Mouse (Mus musculus): Measurements from ENCODE around the gene 3100002H09Rik.

The 3100002H09Rik gene

DNA sequence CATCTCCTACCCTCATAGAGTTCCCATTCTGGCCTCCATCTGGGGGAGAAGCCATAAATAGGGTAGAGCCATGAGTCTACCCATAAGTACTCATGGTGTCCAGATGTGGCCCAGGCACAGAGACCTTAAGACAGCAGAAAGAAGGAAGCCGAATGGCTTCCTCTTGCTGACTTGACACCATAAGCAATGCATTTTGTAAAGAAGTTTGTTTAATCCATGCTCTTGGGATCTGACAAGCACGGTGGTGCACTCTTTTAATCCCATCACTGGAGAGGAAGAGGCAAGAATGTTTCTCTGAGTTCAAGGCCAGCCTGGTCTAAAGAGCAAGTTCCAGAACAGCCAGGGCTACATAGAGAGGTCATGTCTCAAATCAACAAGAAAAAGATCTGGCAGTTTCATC is at the start of gene 3100002H09Rik:
Gene 3100002H09Rik (minus strand): TSS at position 101 of the 400 bp plus-strand sequence.
- DNase-seq: no peak

DNA sequence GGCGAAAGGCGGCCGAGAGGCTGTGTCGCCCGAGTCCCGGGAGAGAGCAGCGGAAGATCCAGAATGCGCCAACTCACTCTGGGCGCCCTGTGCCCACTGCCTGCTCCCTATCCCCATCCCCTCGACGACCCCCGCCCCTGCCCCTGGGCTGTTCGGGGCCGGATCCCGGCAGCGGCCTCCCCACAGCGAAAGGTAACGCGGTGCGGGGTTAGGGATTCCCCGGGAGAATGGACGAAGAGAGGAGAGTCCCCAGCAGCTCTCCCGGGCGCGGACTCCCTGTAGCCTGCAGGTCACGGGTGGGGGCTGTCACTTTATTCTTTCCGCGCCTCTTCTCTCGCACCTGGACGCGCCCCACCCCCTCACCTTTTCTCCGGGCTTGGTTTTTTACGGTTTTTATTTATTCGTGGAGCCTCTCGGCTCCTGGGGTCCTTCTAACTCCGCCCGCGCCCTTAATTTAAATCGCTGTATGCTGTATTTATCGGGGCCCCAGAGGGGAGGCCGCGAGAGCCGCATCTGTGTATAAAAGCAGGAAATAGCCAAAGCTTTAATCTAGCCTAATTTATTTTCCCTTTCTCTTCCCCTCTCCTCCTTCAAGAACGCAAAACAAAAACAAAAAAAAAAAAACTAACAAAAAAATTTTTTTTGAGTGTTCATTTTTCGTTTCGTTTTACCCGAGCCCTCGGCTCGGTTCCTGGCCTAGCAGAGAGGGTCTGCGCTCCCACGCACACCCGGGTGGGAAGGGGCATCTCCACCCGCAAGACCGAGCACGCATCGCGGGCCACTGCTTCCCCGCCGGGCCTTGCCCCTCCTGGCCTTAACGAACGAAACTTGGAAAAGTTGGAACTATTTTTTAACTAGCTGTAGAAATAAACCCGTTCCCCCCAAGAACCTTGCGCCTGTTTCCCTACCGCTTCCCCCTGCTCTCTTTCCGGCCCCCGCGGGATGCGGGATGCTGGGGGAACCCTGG is 48.9 kb upstream of the 3100002H09Rik start:
- no peak for DNase-seq

DNA sequence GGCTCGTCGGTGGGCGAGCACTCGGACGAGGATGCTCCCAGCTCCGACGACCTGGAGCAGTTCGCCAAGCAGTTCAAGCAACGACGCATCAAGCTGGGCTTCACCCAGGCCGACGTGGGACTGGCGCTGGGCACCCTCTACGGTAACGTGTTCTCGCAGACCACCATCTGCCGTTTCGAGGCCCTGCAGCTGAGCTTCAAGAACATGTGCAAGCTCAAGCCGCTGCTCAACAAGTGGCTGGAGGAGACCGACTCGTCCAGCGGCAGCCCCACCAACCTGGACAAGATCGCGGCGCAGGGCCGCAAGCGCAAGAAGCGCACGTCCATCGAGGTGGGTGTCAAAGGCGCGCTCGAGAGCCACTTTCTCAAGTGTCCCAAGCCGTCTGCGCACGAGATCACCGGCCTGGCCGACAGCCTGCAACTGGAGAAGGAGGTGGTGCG is 47.8 kb upstream of the 3100002H09Rik start:
- no peak for DNase-seq

DNA sequence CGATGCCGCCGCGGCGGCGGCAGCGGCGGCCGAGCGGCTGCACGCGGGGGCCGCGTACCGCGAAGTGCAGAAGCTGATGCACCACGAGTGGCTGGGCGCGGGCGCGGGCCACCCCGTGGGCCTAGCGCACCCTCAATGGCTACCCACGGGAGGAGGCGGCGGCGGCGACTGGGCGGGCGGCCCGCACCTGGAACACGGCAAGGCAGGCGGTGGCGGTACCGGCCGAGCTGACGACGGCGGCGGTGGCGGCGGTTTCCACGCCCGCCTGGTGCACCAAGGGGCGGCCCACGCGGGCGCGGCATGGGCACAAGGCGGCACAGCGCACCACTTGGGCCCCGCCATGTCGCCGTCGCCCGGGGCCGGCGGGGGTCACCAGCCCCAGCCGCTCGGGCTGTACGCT is 47.2 kb upstream of the 3100002H09Rik start:
- DNase-seq: no peak

DNA sequence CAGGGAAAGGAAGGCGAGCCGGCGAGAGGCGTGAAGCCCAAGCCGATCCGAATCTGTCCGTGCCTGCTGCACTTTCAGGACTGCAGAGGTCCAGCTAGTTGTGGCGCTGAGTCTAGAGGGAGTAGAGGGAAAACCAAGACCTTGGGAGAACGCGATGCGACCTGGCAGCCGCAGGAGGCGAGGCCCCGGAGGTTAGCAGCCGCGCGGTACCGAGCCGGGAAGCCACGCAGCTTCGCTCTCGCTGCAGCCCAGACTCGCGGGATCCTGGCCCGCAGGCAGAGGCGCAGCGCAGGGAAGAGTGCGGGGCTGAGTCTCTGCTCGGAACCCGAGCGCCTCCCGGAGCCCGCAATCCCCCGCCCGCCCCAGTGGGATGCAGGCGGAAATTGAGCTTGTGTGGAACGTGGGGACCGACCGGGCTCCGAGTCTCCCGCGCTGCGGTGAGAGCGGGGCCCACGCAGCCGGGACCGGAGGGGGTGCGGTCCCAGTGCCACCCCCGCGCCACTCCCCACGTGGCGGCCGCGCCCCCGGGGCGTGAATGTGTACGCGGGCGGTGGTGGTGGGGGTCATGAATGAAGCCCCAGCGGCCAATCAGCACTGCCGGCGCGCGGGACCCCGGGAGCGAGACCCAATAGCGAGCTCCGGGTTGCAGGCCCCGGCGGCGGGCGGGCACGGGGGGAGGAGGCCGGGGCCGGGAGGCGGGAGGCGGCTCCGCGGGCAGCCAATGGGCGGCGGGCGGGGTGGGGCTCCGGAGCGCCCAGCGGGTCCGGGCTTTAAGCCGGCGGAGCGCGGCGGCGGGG is 46.4 kb upstream of the 3100002H09Rik start:
- peak; percentile 74 for DNase-seq

DNA sequence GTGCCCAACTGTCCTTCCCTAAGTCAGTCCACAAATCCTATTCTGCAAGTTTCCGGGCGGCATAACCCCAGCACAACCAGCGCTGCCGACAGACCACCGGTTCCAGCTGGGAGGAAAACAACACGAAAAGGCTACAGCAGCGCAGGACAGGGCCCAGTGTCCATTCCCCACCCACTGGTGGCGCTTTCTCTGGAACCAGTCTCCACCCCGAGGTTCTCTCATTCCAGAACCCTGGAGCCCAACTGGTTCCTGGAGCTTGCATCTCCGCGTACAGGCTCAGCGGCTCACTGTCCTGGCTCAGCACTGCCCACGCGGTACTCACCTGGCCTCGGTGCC is 45.9 kb upstream of the 3100002H09Rik start, which contains the start of gene Pou3f1:
Gene Pou3f1 (plus strand): TSS at position 290 of the 336 bp plus-strand sequence.
- DNase-seq: no peak

DNA sequence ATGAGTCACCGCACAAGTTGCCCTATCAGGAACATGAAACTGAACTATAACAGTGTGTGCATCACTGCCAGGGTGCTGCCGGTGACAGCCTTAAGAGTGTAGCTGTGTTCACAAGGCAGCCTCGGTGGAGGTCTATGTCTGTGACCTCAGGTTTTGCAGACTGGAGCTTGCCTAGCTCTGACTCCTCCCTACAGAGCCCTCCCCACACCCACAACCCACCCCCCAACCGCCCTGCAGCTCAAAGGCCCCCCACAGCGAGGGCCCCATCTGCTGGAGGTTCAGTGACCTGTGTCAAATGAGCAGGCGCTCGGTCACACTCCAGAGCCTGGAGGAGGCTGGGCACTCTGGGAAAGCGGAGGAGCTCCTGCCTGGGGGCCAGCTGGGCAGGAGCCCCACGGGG is 42.3 kb upstream of the 3100002H09Rik start:
- no peak for DNase-seq

DNA sequence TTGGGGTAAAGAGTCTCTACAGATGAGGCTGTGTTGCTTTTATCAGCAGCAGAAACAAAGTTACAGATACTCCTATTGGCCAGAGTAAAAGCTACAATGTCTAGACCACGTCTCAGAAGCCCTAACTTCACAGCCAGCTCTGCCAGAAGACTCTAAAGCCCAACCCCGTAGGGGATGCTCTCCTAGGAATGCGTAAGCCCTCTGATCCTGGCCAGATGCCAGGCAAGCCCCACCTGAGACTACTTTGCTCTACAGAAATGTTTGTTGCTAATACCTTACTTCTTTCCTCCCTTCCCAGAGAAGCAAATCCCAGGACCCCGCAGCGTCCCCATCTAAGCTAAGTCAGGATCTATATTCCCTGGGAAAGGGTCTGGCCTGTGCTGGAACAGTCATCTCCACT is 37.3 kb upstream of the 3100002H09Rik start:
- no peak for DNase-seq

DNA sequence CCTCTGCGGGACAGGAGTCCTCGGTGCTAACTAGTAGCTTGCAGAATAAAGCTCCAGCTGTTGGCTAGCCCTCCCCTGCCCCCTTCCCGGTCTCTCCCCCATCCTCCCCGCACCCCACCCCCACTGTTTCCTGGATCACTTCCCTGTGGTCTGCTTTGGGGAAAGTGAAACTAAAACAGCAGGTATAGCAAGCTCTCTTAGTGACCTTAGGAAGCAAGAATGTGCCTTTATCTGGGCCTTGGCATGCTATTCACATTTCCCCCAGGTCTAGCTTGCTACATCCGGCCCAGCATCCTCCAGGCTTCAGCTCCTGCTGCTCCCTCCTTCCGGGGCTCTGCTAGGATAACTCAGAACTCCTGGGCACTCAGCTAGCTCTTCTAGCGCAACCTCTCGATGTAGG is 36.0 kb upstream of the 3100002H09Rik start:
- DNase-seq: peak; percentile 19

DNA sequence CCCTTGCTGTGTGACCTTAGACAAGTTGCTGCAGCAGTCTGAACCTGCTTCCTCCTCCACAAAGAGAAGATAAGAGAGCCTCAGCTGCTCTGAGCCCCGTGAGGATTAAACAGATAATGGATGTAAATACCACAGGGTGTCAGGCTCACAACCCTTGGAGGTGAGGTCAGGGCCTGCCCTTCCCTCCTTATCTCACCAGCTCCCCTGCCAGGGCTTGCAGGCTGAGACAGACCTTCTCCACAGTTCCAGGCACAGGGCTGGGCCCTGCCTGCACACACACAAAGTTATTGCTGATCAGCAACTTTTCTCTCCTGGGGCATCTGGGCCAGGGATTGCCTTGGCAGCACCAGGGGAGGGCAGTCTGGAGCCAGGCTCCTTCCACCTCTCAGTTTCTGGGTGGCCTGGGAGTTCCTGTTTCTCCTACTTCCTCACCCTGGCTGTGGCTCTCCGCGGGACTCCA is 34.4 kb upstream of the 3100002H09Rik start:
- no peak for DNase-seq

DNA sequence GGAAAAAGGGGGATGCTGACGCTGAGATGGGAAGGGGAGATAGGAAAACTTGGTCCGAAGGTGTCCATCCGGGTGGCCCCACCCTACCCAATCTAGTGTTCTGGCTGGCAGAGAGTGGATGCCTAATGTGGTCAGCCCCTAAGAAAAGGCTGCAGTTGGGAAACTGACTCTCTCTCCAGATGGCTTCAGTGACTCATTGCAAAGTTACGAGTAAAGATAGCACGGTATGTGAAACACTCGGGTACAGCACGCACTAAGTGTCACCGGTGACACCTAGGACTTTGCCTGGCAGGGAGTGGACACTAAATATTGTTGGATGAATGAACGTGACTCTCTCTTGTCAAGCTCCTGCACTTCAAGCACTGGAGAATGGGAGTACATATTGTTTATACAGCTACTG is 33.3 kb upstream of the 3100002H09Rik start:
- DNase-seq: no peak

DNA sequence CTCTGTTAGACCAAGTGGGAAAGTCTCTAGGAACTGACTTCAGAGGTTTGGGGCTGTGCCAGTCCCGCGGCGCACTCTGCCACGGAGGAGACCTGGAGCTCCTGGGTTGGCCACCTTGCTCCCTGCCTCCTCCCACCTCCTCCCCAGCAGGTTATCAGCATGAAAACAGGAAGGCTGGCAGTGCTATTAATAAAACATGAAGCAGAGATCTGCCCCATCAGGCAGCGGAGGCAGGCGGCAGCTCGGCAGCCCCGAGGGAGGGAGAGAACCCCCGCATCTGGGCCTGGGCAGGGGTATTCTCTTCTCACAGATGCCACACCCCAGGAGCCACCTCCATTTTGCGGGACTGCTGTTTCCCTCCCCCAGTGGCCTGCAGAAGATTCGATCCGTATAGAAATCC is 29.1 kb upstream of the 3100002H09Rik start:
- DNase-seq: no peak

DNA sequence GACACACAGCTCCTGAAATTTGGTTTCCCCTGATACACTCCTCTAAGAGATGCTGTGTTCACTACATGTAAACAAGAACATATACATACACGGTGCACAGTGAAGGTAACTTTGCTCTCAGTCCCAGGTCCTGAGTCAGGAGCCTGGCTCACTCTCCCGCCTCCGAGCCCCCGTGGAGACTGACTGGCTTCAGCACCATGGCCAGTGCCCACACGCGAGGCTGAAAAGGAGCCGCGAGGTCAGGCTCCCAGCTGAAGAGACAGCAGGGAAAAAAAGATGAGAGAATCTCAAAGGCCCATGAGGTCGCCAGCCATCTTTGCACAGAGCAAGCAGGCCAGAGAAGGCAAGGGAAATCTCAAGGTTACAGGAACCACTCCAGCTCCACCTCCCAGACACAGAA is 22.7 kb upstream of the 3100002H09Rik start:
- peak; percentile 61 for DNase-seq

DNA sequence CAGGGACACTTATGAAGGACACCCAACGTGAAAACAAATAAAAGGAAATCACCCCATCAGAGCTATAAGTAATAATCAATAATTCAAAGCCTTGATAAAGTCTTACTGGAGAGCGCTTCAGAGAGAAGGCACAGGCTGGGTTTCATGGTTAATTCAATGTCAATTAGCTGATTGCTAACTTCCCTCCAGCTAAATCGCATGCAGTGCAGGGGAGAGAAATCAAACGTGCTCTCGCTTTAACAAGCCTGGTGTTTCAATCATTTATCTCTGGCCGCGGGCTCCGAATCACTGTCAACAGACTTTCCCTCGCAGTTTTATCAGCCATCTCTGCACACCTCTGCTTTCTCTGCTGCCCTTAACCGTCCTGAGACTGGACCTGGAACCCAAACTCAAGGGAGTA is 22.3 kb upstream of the 3100002H09Rik start:
- no peak for DNase-seq

DNA sequence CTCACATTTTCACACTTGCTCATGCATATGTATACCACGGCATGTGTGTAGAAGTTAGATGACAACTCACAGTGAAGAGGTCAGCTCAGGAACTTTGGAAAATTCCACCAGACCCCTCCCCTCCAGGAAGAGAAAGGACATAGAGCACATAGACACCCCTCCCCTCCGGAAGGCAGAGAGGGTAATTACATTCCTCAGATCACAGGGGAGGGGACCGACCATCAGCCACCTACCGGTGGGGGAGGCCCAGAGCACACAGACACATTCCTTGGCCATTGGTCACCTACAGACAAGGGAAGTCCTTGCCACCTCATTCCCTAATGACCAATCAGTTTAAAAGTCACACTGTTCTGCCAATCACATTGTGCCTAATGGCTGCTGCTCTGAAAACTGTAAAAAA is 20.9 kb upstream of the 3100002H09Rik start:
- DNase-seq: no peak

DNA sequence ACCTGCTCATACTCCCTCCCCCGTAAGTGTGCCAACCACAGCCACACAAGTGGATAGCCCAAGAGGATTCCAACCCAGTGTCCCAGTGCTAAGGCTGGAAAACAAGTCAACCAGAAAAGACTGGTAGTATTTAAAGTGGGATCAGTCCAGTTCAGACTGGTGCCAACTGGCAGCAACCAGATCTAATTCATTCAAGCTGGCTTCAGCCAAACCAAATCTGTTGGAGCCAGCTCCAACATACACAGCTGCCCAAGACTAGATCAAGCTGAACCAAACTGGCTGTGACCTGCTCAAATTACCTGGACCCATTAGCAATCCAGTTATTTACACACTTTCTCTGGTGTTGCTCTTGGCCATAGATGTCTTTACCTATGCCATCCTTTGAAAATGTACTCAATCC is 16.2 kb upstream of the 3100002H09Rik start:
- no peak for DNase-seq

DNA sequence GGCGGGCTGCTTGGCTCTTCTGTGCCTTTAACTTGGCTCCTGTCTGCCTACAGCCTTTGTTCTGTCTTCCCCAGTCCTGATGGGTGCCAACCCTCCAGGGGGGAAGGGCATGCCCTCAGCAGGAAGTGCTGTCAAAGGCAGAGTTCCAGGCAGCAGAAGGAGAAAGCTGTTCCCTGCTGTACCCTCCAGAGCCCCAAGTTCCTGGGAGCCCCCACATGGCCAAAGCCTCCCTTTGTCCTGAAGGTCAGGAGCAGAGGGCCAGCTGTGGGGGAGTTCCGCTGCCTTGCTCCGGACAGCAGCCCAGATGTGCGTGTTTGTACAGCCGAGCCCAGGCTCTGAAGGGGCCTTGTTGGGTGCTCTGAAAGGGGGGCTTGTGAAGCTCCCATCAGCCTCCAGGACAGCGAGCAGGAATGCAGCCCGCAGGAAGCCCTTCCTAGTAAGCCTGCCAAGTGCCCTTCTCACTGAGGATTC is 13.5 kb upstream of the 3100002H09Rik start:
- peak; percentile 22 for DNase-seq

DNA sequence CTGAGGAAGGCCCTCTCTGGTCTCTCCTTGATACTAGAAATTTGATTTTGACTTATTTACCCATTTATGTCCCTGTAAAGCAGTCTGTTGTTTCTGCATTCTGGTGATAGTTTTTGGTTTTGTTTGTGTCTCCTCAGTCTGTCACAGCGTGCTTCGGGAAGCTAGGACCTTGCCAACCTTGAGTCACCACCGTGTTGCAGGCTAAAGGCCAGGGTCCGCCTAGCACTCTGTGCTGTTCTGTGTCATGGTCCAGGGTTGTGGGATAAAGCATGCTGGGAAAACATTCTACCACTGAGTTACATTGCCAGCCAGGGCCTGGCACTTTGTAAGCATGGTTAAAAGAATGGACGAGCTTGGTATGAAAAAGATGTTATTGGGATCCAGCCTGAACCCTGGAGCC is 12.0 kb upstream of the 3100002H09Rik start:
- no peak for DNase-seq

DNA sequence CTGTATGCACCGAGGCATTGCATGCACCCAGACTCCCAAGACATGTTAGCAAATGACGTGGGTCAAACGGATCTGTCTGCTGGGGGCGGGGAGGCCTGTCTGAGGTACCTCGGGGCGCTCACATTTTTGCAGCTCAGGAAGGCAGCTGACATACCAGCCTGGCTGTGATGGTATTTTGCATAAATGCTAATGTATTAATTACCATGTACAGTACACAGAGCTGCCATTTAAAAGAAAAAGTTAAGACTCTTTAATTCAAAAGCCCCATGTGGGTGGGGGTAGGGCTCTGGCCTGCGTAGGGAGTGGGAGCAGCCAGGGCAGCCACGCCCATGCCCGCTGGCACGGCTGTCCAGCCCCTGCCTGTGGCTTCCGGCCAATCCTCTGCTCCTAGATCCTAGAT is 10.8 kb upstream of the 3100002H09Rik start:
- DNase-seq: no peak

DNA sequence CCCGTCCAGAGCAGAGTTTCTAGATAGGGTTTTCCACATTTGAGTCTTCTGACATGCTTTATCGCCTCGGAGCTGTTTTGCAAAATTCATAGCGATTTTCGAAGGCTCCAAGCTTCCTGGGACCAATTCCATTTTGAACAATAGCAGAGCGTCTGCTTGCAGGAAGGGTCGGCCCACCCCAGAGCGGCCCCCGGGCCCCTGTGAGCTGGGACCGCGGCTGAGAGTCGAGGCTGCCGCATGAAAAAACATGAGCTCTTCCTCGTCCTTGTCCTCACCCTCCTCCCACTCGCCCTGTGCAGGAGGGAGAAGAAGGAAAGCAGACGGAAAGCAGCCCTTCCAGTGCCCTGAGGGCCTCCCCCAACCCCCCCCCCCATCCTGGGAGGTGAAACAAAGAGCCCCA is 8.0 kb upstream of the 3100002H09Rik start:
- no peak for DNase-seq

DNA sequence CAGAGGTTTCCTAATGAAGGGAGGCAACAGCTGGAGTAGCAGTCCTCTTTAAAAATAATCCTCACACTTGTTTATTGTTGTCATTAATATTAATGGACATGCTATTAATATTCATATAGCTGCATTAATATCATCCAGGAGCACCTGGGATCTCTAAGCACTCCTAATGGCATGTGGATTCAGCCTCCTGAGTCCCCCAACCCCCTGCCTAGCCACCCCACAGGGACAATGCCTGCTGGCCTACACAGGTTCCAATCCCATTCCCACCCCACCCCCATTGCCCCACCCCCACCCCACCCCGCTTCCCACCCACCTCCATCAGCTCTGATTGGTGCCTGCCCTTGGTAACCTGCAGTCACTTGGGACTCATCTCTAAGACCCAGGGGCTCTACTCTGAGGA is 6.0 kb upstream of the 3100002H09Rik start:
- DNase-seq: no peak

DNA sequence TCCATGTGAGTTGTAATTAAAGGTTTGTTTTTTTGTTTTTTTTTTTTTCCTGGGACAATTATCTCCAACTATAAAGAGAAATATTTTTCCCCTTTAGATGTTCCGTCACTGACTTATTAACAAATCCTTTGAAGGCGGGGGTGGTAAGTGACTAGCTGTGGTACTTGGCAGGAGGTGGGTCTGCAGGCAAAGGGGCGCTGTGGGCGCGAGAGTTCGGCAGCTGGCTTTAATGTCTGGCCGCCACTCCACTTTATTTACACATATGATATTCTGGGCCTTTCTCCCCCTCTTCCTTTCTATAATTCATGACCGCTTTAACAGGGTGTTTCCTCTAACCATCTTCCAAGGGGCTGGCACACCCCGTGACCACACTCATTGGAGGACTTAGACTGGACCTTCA is 5.4 kb upstream of the 3100002H09Rik start:
- no peak for DNase-seq

DNA sequence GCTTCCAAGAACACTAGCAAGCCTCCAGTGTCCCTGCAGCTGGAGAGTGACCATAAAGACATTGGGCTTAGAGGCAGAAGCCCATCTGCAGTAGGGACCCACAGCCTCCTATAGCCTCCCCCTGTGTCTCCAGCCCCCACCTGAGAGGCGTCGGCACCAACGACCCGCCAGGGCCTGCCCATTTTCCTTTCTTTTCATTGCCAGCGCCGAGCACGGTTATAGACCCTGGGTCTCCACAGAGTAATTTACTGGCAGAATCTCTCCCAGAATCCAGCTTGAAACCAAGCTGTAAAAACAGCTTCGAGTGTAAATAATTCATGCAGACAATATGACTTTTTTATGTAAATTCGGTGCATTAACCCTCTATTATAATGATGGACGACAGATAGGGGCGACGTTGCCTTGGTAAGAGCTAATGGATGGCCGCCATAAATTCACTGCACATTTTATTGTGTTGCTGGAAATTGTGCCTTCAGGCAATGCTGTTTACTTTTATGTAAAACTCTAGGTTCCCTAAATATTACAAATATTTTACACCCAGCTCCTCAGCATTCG is 4.9 kb upstream of the 3100002H09Rik start:
- DNase-seq: no peak

Measured in lung, postnatal 10 days (tissue).